Mouse (Mus musculus): Measurements from ENCODE around the gene Gm2696. TPM values are rescaled to one million over a fixed set of nuclear protein-coding genes. Genes with fewer than 3 reads are reported as not detected.

Gene Gm2696
- total RNA-seq, 2 experiments from 2014 or later, result not detected

DNA sequence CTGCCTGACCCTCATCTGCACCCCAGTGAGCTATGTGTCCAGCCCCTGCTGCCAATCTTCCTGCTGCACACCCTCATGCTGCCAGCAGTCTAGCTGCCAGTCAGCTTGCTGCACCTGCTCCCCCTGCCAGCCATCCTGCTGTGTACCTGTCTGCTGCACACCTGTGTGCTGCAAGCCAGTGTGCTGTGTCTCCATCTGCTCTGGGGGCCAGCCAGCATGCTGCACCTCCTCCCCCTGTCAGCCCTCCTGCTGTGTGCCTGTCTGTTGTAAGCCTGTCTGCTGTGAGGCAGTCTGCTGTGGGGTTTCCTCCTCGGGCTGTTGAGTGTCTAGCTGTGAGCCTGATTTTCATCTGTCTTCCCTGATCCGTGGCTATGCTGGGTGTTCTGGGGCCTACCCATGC lies 32.5 kb downstream of the Gm2696 start:
- DNase-seq (ENCODE audit: low spot score), result no peak

DNA sequence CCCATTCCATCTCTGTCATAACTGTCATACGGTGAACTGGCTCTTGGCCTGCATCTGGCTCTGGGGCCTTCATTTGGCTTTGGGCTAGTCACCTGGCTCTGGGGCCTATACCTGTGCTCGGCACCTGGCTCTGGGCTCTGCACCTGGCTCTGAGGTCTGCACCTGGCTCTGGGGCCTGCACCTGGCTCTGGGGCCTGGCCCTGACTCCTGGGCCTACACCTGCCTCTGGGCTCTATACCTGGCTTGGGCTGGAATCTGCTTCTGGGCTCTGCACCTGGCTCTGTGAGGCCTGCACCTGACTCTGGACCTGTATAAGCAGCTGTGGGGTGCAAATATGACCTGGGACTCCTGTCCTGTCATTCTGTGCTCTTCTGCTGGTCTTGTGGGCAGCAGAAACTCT lies 33.1 kb downstream of the Gm2696 start:
- no peak for DNase-seq (ENCODE audit: low spot score)

DNA sequence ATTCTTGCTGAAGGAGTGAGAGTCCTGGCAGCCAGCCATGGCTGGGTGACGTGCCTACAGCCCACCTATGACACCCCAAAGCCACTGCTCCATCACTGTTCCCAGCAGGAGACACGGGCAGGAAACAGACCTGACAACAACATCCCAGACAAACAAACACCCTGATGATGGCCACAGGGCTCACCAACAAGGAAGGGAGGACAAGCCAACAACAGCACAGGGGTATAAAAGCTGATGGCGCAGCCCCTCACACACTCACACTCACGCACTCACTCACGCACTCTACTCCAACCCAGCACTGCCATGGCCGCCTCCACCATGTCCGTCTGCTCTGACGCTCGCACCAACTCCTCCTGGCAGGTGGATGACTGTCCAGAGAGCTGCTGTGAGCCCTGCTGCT lies 38.1 kb downstream of the Gm2696 start, which contains the start of gene Gm10318:
Gene Gm10318 (plus strand): TSS at position 301 of the 400 bp plus-strand sequence.
- no peak for DNase-seq (ENCODE audit: low spot score)

DNA sequence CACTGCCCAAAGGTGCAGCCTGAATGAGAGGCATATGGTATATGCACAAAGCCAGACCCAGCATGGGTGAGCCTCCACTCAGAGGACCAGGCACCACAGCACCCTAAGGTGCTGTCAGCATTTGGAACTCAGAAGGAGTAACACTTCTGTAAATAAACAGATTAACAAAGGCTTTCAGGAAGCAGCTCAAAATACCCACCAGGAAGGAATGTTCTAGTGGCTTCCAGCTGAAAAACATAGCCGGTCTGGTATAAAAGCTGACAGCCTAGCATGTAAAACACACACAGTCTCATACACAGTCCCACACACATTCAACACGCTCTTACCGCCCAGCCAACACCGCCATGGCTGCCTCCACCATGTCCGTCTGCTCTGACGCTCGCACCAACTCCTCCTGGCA lies 47.2 kb downstream of the Gm2696 start, which contains the start of gene Gm3285:
Gene Gm3285 (plus strand): TSS at position 301 of the 400 bp plus-strand sequence.
- DNase-seq (ENCODE audit: low spot score), result no peak

DNA sequence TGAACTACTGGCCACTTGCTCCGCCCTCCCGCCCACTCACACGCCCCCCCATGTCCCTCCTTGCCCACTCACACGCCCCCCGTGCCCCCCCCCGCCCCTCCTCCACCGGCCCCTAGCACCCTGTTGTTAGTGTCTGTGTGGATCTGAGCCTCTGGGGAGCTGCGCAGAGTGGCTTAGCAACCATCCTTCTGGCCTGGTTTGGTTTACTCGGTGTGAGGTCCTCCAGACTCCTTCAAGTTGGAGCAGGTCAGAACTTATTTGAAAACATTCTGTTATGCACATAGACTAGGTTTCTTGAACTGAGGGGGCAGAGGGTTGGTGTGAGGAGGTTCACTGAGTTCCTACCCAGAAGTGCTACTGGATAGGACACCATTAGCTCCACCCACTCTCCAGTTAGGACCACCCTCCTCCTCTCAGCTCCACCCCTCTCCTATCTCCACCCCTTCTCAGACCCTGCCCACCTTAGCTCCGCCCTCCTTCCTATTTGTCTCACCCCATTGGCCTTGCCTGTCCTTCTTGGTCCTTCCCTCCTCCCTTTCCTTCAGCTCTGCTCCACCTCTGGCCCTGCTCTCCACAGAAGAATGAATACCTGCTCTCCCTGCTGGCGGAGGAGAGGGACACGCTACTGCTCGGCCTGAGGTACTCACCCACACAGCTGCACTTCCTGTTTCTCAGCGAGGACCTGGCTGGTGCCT lies 49.7 kb downstream of the Gm2696 start:
- DNase-seq (ENCODE audit: low spot score), result no peak

DNA sequence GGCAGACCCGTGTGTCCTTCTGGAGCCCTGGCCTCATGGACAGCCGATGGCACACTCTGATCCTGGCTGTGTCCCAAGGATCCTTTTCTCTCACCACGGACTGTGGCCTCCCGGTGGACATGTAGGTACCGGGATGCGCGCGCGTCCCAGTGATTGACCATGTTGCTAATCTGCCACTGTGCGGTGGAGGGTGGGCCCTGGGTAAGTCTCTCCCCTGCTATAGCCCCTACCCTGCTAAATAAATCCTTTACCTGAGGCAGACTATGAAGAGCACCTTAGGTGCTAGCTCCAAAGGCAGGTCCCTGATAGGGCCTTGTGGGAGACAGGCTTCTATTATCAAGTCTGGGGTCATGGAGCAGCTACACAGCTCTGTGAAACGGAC lies 50.3 kb downstream of the Gm2696 start:
- DNase-seq (ENCODE audit: low spot score), result no peak

DNA sequence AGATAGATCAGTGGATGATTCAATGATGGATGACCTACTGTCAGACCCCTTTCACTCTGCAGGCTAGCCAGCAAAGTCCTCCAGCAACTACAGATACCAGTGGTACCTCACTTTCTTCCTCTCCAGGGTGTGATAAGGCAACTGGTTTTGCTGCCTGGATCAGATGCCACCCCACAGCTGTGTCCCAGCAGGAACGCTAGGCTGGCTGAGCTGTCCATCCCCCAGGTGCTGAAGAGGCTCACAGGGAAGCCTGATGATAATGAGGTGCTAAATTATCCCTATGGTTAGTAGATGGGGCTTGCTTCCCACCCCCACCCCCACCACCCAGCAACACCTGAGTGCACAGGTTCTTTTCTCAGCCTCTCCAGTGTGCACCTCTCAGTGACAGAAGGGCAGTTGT lies 53.1 kb downstream of the Gm2696 start:
- DNase-seq (ENCODE audit: low spot score), result no peak

DNA sequence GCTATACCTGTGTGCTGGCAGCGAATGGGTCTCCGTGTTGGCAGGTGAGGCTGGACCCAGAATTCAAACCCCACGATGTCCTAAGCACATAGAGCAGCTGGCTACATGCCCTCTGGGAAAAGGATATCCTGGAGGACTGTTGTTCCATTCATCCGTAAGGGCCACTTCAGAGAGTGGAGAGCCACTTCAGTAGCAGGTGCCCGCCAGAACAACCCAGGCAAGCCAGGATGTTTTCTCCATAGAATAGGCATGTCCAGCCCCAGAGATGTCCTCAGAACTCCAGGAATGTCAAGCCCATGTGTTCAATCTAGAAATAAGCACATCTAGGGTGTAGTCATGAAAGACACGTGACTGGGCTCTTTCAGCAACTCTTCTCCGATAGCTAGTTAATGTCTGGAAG lies 55.2 kb downstream of the Gm2696 start:
- DNase-seq (ENCODE audit: low spot score), result no peak

DNA sequence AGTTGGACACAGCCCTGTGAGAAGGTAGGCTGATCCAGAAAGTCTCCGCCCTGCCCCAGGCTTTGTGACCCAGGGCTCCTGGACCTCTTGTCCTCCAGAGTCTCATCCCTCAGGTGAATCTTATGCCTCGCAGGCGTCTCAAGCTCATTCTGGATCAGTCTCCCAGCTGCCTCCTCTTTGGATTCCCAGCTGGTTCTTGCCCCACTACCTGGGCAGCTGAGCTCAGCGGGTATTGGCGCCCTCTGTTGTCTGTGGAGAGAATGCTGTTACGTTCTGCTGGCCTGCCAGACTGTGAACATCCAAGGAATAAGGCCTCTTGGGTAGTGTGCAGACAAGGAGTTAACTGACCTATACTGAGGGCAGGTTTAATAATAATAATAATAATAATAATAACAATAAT lies 64.5 kb downstream of the Gm2696 start:
- DNase-seq (ENCODE audit: low spot score), result no peak

DNA sequence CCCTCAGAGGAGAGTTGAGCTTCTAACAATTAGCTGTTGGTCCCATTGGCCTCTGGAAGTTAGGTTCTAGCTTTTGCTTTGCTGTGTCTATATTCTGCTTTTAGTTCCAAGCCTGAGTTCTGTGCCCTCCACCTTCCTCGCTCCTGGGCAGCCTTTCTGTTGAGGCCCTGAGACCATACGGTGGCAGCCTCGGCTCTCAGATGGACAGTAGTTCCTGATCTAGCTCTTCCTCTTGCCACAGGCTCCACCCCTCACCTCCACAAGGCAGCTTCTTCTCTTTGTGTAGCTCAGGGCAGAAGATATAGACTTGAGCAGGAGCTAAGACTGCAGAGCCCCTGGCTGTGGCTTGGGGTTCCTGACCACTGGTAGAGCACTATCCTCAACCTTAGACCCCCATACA lies 65.8 kb downstream of the Gm2696 start:
- DNase-seq (ENCODE audit: low spot score), result no peak

DNA sequence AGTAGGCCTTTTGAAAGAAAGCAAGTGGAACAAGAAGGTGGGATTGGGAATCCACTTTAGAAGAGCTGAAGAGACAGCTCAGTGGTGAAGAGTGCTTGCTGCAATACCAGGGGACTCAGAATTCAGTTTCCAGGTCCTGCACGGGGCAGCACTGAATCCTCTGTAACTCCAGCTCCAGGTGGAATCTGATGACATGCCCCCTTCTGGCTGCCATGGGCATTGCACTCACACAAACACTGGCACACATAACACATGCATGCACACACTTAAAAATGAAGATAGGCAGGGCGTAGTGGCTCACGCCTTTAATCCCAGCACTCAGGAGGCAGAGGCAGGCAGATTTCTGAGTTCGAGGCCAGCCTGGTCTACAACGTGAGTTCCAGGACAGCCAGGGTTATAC lies 68.1 kb downstream of the Gm2696 start:
- no peak for DNase-seq (ENCODE audit: low spot score)

Other genes with a start within 250 kb of the Gm2696 start
- 10 to 100 TPM; 23.0 to 33.6 TPM for gene Pttg1ip, start 233.0 kb upstream of the Gm2696 start, total RNA-seq (2021)
- 10 to 100 TPM; 44.5 to 47.4 TPM for gene Sumo3, start 208.6 kb upstream of the Gm2696 start, total RNA-seq (2021)
- gene Gm49325, start 208.5 kb upstream of the Gm2696 start, total RNA-seq (2021), result 10 to 100 TPM in 1 of 2 experiments, 1 to 10 TPM in 1; 8.6 to 11.4 TPM
- 100 to 1,000 TPM in 1 of 2 experiments, 10 to 100 TPM in 1; 96.1 to 101 TPM for gene Ube2g2, start 192.4 kb upstream of the Gm2696 start, total RNA-seq (2021)
- gene Tspear, start 128.1 kb upstream of the Gm2696 start, total RNA-seq (2021), result not detected
- gene Gm19402, start 123.9 kb upstream of the Gm2696 start, total RNA-seq (2021), result not detected
- not detected for gene Gm9508, start 117.4 kb upstream of the Gm2696 start, total RNA-seq (2021)
- gene Gm10272, start 108.1 kb upstream of the Gm2696 start, total RNA-seq (2021), result not detected
- not detected for gene Gm10024, start 103.2 kb upstream of the Gm2696 start, total RNA-seq (2021)
- not detected for gene Gm10142, start 98.9 kb upstream of the Gm2696 start, total RNA-seq (2021)
- gene Krtap12-1, start 94.1 kb upstream of the Gm2696 start, total RNA-seq (2021), result not detected
- not detected for gene Gm10100, start 88.2 kb upstream of the Gm2696 start, total RNA-seq (2021)
- not detected for gene Gm18596, start 72.0 kb upstream of the Gm2696 start, total RNA-seq (2021)
- not detected for gene Gm9736, start 63.3 kb upstream of the Gm2696 start, total RNA-seq (2021)
- not detected for gene Gm3233, start 55.0 kb upstream of the Gm2696 start, total RNA-seq (2021)
- gene Gm3238, start 43.4 kb upstream of the Gm2696 start, total RNA-seq (2021), result not detected
- gene Gm7138, start 37.7 kb upstream of the Gm2696 start, total RNA-seq (2021), result not detected
- gene Gm3250, start 32.1 kb upstream of the Gm2696 start, total RNA-seq (2021), result not detected
- gene Gm7137, start 26.5 kb upstream of the Gm2696 start, total RNA-seq (2021), result not detected
- not detected for gene Gm9639, start 19.6 kb upstream of the Gm2696 start, total RNA-seq (2021)
- gene Gm19668, start 15.5 kb upstream of the Gm2696 start, total RNA-seq (2021), result not detected
- not detected for gene Gm9507, start 2.8 kb upstream of the Gm2696 start, total RNA-seq (2021)
- not detected for gene Krtap10-4, start 12.4 kb downstream of the Gm2696 start, total RNA-seq (2021)
- gene Krtap10-10, start 21.3 kb downstream of the Gm2696 start, total RNA-seq (2021), result not detected
- gene Gm36176, start 32.1 kb downstream of the Gm2696 start, total RNA-seq (2021), result not detected
- not detected for gene Gm10318, start 38.2 kb downstream of the Gm2696 start, total RNA-seq (2021)
- gene Gm3285, start 47.3 kb downstream of the Gm2696 start, total RNA-seq (2021), result not detected
- under 1 TPM; 0.23 to 0.28 TPM for gene Lrrc3, start 87.9 kb downstream of the Gm2696 start, total RNA-seq (2021)
- under 1 TPM; 0.07 to 0.26 TPM for gene Trpm2, start 155.9 kb downstream of the Gm2696 start, total RNA-seq (2021)
- gene 1810043G02Rik, start 163.8 kb downstream of the Gm2696 start, total RNA-seq (2021), result 1 to 10 TPM; 4.1 to 4.6 TPM
- gene Pfkl, start 195.4 kb downstream of the Gm2696 start, total RNA-seq (2021), result 1 to 10 TPM; 5.9 to 7.0 TPM
- gene Dnmt3l, start 227.3 kb downstream of the Gm2696 start, total RNA-seq (2021), result not detected
- gene Aire, start 228.9 kb downstream of the Gm2696 start, total RNA-seq (2021), result not detected

All from gastrocnemius, adult 18-20 months (tissue).